Mouse (Mus musculus): ENCODE measurements around the gene Cnot2.

Gene Cnot2

GRCm38 (mm10) chr10:116486895-116487747, 94.2 kb downstream of the Cnot2 start:
- intact Hi-C loops (cut with DNase I): no loop called here

GRCm38 (mm10) chr10:116481917-116482316, 99.4 kb downstream of the Cnot2 start:
- intact Hi-C loops (cut with DNase I): no loop called here

GRCm38 (mm10) chr10:116480988-116481387, 100.3 kb downstream of the Cnot2 start:
- intact Hi-C loops (cut with DNase I): no loop called here

- intact Hi-C loops (cut with DNase I): no loop called here
Observed at GRCm38 (mm10) chr10:116476559-116476958, 104.8 kb downstream of the Cnot2 start.

GRCm38 (mm10) chr10:116475725-116476124, 105.6 kb downstream of the Cnot2 start:
- intact Hi-C loops (cut with DNase I): no loop called here

GRCm38 (mm10) chr10:116473759-116474549, 107.4 kb downstream of the Cnot2 start, which contains the start of gene Kcnmb4:
Kcnmb4 (minus strand) TSS chr10:116473878.
- intact Hi-C loops (cut with DNase I): no loop called here

- intact Hi-C loops (cut with DNase I): no loop called here
Observed at GRCm38 (mm10) chr10:116473071-116473758, 108.1 kb downstream of the Cnot2 start.

GRCm38 (mm10) chr10:116472579-116472978, 108.7 kb downstream of the Cnot2 start:
- intact Hi-C loops (cut with DNase I): no loop called here

GRCm38 (mm10) chr10:116470306-116470925, 110.9 kb downstream of the Cnot2 start:
- intact Hi-C loops (cut with DNase I): no loop called here

- intact Hi-C loops (cut with DNase I): no loop called here
Observed at GRCm38 (mm10) chr10:116468094-116468493, 113.2 kb downstream of the Cnot2 start.

- intact Hi-C loops (cut with DNase I): no loop called here
Observed at GRCm38 (mm10) chr10:116463753-116464345, 117.5 kb downstream of the Cnot2 start.

GRCm38 (mm10) chr10:116461443-116461842, 119.9 kb downstream of the Cnot2 start:
- intact Hi-C loops (cut with DNase I): no loop called here

- intact Hi-C loops (cut with DNase I): no loop called here
Observed at GRCm38 (mm10) chr10:116458786-116459185, 122.5 kb downstream of the Cnot2 start.

GRCm38 (mm10) chr10:116452771-116453170, 128.5 kb downstream of the Cnot2 start:
- intact Hi-C loops (cut with DNase I): no loop called here

GRCm38 (mm10) chr10:116450621-116451020, 130.7 kb downstream of the Cnot2 start:
- intact Hi-C loops (cut with DNase I): no loop called here

- intact Hi-C loops (cut with DNase I): no loop called here
Observed at GRCm38 (mm10) chr10:116448166-116448565, 133.1 kb downstream of the Cnot2 start.

GRCm38 (mm10) chr10:116447176-116447575, 134.1 kb downstream of the Cnot2 start:
- intact Hi-C loops (cut with DNase I): no loop called here

GRCm38 (mm10) chr10:116446040-116446439, 135.3 kb downstream of the Cnot2 start:
- intact Hi-C loops (cut with DNase I): no loop called here

- intact Hi-C loops (cut with DNase I): no loop called here
Observed at GRCm38 (mm10) chr10:116444826-116445225, 136.5 kb downstream of the Cnot2 start.

GRCm38 (mm10) chr10:116444371-116444770, 136.9 kb downstream of the Cnot2 start:
- intact Hi-C loops (cut with DNase I): no loop called here

- intact Hi-C loops (cut with DNase I): no loop called here
Observed at GRCm38 (mm10) chr10:116440946-116441345, 140.4 kb downstream of the Cnot2 start.

All from adrenal gland (tissue).